Mouse (Mus musculus) inflammation-experienced regulatory T-cells, adult 6 months (primary cell): ENCODE data around the gene Apbb1. TPM values are rescaled to one million over a fixed set of nuclear protein-coding genes. Genes with fewer than 3 reads are reported as not detected.
A peak's percentile ranks its signal among the peaks of the same experiment; 100 is the strongest.

Experiments used
- ATAC-seq: one replicate; pipeline ENCODE4 v1.8.0; 2017
- polyA plus RNA-seq, 3 experiments: library from polyadenylated mRNA; unstranded; fragments of 100-300 nt; shearing (Covaris generic); gene quantifications; one replicate each; pipeline ENCODE4 v1.2.1; 2017

Gene Apbb1
- polyA plus RNA-seq, 3 experiments from 2014 or later: 2.9 to 10.5 (median 3.8) TPM

DNA sequence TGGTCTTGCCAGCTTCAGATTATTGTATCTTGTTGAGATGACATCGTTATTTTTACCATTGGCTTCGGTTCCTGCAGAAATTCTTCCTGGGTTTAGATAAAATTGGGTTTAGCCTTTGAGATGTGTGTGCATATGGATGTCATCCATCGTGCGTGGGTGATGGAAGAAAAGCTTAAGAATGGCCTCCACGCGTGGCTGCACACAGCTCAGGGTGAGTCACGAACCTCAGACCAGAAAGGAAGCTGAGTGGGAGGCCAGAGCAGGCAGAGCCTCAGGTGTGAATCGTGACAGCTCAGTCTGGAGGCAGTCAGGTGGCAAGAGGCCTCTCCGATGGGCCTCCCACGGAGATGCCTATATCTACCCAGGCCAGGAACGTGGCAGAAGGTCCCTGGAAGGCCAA, 62.1 kb downstream of the Apbb1 start:
- no peak for ATAC-seq

DNA sequence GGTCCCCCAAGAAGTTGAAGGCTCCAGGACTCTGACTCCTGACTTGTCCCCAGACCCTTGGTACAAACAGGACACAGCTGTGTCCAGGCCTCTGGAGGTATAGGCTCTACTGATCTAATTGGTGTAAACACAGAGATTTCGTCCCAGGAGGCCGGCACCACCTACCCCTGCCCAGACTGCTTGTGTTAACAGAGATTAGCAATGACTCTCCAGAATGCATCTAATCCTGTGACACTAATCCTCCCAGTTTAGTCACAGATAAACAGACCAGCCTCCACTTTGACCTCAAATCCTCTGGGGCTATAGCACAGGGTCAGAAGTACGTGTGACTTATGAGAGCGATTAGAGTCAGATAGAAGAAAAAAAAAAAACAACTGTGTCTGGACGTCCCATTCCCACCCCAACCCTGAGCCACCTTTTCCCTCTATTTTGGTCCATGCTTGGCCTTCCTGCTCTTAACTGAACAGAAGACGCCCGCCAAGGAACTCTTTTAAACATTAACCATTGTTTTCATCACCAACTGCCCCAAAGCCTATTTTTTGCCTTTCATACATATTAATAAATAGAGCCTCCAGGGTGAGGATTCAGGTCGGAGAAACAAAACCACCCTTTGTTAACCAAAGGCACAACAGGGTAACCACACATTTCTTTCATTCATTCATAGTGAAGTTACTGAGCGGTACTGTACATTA, 64.6 kb downstream of the Apbb1 start:
- ATAC-seq: no peak

DNA sequence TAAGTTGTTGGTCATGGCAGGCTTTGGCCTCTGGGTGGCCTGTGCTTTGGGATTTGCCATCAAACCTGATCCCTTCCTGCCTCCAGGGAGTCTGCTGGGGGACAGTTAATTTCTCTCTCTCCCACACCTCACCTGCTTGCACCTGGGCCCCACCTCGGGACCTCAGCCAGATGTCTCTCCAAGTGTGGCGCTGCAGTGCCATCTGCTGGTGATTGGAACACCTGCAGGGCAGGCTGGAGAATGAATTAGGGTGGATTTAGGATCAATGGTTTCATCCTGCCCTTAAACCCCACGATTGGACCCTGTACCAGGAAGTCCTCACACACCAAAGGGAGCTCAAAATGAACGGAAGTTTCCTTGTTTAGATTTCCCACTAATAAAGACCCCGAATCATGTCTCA, 66.3 kb downstream of the Apbb1 start:
- ATAC-seq: peak; percentile 48

DNA sequence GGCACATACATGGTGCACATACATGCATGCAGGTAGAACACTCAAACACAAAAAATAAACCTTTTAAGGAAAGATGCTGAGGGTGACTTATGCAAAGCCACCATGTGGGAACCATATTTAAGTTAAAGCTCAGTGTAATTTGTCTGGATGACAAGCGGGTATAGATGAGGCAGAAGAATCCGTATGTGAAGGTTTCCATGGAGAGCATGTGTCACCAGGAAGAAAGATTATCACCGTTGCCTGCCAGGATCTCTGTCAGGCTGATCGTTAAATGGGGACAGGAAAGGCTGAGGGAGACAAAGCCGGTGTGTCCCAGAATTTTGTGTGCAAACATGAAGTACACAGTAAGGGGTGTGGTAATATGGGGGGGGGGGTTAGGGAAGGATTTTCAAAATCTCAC, 66.9 kb downstream of the Apbb1 start:
- ATAC-seq: no peak

DNA sequence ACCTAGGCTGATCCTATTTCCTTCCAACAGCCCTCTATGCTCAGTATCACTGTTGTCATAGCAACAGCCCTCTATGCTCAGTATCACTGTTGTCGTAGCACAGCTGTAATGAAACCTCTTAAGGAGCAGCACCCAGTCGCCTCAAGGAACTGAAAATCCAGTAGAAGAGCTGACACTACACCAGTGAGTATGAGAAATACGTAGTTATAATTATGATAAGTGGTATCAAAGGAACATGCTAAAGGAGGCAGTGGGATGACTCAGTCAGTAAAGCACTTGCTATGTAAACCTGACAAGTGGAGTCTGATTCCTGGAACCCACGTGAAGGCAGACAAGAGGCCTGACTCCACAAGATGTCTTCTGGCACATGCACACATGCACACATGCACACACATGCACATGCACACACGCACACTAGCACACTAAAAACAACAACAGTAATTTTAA, 67.6 kb downstream of the Apbb1 start:
- ATAC-seq: no peak

DNA sequence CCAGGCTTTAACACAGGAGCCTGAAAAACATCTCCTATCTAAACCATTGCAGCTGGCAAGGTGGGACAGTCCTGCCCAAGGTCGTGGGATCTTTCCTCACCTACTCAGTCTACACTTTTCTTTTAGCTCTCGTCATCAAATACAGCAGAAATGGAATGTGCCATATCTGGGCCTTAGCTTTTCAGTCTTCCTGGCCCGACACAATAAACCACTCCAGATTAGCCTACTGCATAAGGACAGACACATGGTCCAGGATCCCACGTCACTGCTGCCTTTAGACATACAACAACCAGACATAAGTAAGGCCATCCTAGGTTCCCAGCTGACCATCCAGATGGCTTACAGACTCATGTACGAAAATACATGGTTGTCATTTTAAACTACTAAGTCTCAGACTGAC, 71.3 kb downstream of the Apbb1 start:
- ATAC-seq: no peak

Other genes with a start within 250 kb of the Apbb1 start
- gene Olfr690, start 247.5 kb downstream of the Apbb1 start, polyA plus RNA-seq: not detected
- gene Olfr691, start 239.4 kb downstream of the Apbb1 start, polyA plus RNA-seq: not detected
- gene Olfr692, start 213.4 kb downstream of the Apbb1 start, polyA plus RNA-seq: not detected
- not detected for gene Gm5901, start 206.6 kb downstream of the Apbb1 start, polyA plus RNA-seq
- 10 to 100 TPM; 10.5 to 25.3 (median 17.5) TPM for gene Fam160a2, start 181.6 kb downstream of the Apbb1 start, polyA plus RNA-seq
- gene Cnga4, start 177.1 kb downstream of the Apbb1 start, polyA plus RNA-seq: not detected
- gene Cckbr, start 155.9 kb downstream of the Apbb1 start, polyA plus RNA-seq: not detected
- gene Cavin3, start 99.4 kb downstream of the Apbb1 start, polyA plus RNA-seq: not detected
- 10 to 100 TPM; 15.4 to 23.7 (median 22.3) TPM for gene Smpd1, start 27.3 kb downstream of the Apbb1 start, polyA plus RNA-seq
- not detected for gene Hpx, start 18.5 kb upstream of the Apbb1 start, polyA plus RNA-seq
- 1 to 10 TPM in 2 of 3 experiments, under 1 TPM in 1; 0.70 to 5.4 (median 3.3) TPM for gene Trim3, start 51.9 kb upstream of the Apbb1 start, polyA plus RNA-seq
- 100 to 1,000 TPM; 193 to 230 (median 222) TPM for gene Timm10b, start 58.4 kb upstream of the Apbb1 start, polyA plus RNA-seq
- gene Arfip2, start 58.8 kb upstream of the Apbb1 start, polyA plus RNA-seq: 10 to 100 TPM; 10.3 to 12.8 (median 12.2) TPM
- gene Gm45799, start 58.9 kb upstream of the Apbb1 start, polyA plus RNA-seq: 10 to 100 TPM in 1 of 3 experiments, 1 to 10 TPM in 2; 4.9 to 13.7 (median 8.7) TPM
- 1 to 10 TPM in 1 of 3 experiments, under 1 TPM in 2; 0.26 to 1.1 (median 0.46) TPM for gene Dnhd1, start 69.2 kb upstream of the Apbb1 start, polyA plus RNA-seq
- 100 to 1,000 TPM; 152 to 175 (median 153) TPM for gene Ilk, start 154.9 kb upstream of the Apbb1 start, polyA plus RNA-seq
- 10 to 100 TPM; 14.9 to 21.8 (median 19.9) TPM for gene Rrp8, start 155.7 kb upstream of the Apbb1 start, polyA plus RNA-seq
- gene Taf10, start 162.7 kb upstream of the Apbb1 start, polyA plus RNA-seq: 10 to 100 TPM; 12.4 to 25.1 (median 14.3) TPM
- gene Tpp1, start 170.6 kb upstream of the Apbb1 start, polyA plus RNA-seq: 100 to 1,000 TPM in 2 of 3 experiments, 10 to 100 TPM in 1; 92.5 to 132 (median 131) TPM
- under 1 TPM in 1 of 3 experiments, not detected in 2; 0.08 TPM for gene Dchs1, start 206.0 kb upstream of the Apbb1 start, polyA plus RNA-seq
- 100 to 1,000 TPM; 173 to 204 (median 177) TPM for gene Mrpl17, start 229.4 kb upstream of the Apbb1 start, polyA plus RNA-seq